Mouse (Mus musculus) lung, postnatal 0 days (tissue): ENCODE results near the gene Alkbh3.

ENCODE experiments used
- CTCF ChIP-seq: IDR thresholded peaks from 2 replicates; pipeline ENCODE4 v1.5.1; 2016; ENCODE audit warnings: antibody characterized with exemption, mild to moderate bottlenecking
- EP300 ChIP-seq: IDR thresholded peaks from 2 replicates; pipeline ENCODE4 v1.6.1; 2016; ENCODE audit warnings: antibody characterized with exemption, mild to moderate bottlenecking, control low read depth

GRCm38 (mm10) chr2:94044174-94044573, 33.6 kb upstream of the Alkbh3 start:
- TF ChIP-seq CTCF (no peak), EP300 (no peak)
